Mouse (Mus musculus): ENCODE measurements at regions not wholly inside any gene's neighbourhood (a gene's known extent, or its start where the extent isn't known, plus 50 kb on each side); places are given as distances from the start of the nearest gene placed in this dataset.

GRCm38 (mm10) chr14:99366281-99366987 lies 67.9 kb downstream of the Klf5 start:
- intact Hi-C loops (cut with DNase I): no loop called here
- no peak for DNase-seq

- intact Hi-C loops (cut with DNase I): no loop called here
- no peak for DNase-seq
These were observed 68.6 kb downstream of the Klf5 start for GRCm38 (mm10) chr14:99366996-99367555.

- intact Hi-C loops (cut with DNase I): no loop called here
- no peak for DNase-seq
These were observed 70.9 kb downstream of the Klf5 start for GRCm38 (mm10) chr14:99369366-99369765.

- intact Hi-C loops (cut with DNase I): no loop called here
- no peak for DNase-seq
These were observed 75.2 kb downstream of the Klf5 start for GRCm38 (mm10) chr14:99373682-99374081.

GRCm38 (mm10) chr14:99375040-99375610 lies 76.6 kb downstream of the Klf5 start:
- no peak for DNase-seq
- intact Hi-C loops (cut with DNase I): no loop called here

- intact Hi-C loops (cut with DNase I): no loop called here
- no peak for DNase-seq
These were observed 78.4 kb downstream of the Klf5 start for GRCm38 (mm10) chr14:99376652-99377502.

GRCm38 (mm10) chr14:99381262-99382017 lies 82.9 kb downstream of the Klf5 start:
- DNase-seq: no peak
- intact Hi-C loops (cut with DNase I): no loop called here

- DNase-seq: no peak
- intact Hi-C loops (cut with DNase I): no loop called here
These were observed 83.6 kb downstream of the Klf5 start for GRCm38 (mm10) chr14:99382051-99382450.

- no peak for DNase-seq
- intact Hi-C loops (cut with DNase I): no loop called here
These were observed 84.7 kb downstream of the Klf5 start for GRCm38 (mm10) chr14:99383170-99383569.

- intact Hi-C loops (cut with DNase I): no loop called here
- no peak for DNase-seq
These were observed 89.1 kb downstream of the Klf5 start for GRCm38 (mm10) chr14:99387581-99387980.

GRCm38 (mm10) chr14:99389306-99389705 lies 90.8 kb downstream of the Klf5 start:
- intact Hi-C loops (cut with DNase I): no loop called here
- no peak for DNase-seq

- intact Hi-C loops (cut with DNase I): no loop called here
- DNase-seq: no peak
These were observed 93.2 kb downstream of the Klf5 start for GRCm38 (mm10) chr14:99391700-99392099.

GRCm38 (mm10) chr14:99392813-99393212 lies 94.3 kb downstream of the Klf5 start:
- intact Hi-C loops (cut with DNase I): no loop called here
- DNase-seq: no peak

GRCm38 (mm10) chr14:99393611-99394010 lies 95.1 kb downstream of the Klf5 start:
- intact Hi-C loops (cut with DNase I): no loop called here

GRCm38 (mm10) chr14:99403155-99403726 lies 104.8 kb downstream of the Klf5 start:
- no peak for DNase-seq
- intact Hi-C loops (cut with DNase I): no loop called here

More at GRCm38 (mm10) chr14:99393611-99394010, 95.1 kb downstream of the Klf5 start:
- no peak for DNase-seq

- intact Hi-C loops (cut with DNase I): no loop called here
- no peak for DNase-seq
These were observed 106.7 kb downstream of the Klf5 start for GRCm38 (mm10) chr14:99405228-99405627.

GRCm38 (mm10) chr14:99411835-99412234 lies 113.3 kb downstream of the Klf5 start:
- no peak for DNase-seq
- intact Hi-C loops (cut with DNase I): no loop called here

GRCm38 (mm10) chr14:99416169-99416568 lies 117.7 kb downstream of the Klf5 start:
- intact Hi-C loops (cut with DNase I): no loop called here
- DNase-seq: no peak

GRCm38 (mm10) chr14:99418970-99419369 lies 120.5 kb downstream of the Klf5 start:
- intact Hi-C loops (cut with DNase I): no loop called here
- DNase-seq: no peak

GRCm38 (mm10) chr14:99423334-99423733 lies 124.8 kb downstream of the Klf5 start:
- intact Hi-C loops (cut with DNase I): no loop called here
- no peak for DNase-seq
